Mouse (Mus musculus) hindbrain, embryonic 16.5 days (tissue): ENCODE data around the gene Ckap2l. TPM values are rescaled to one million over a fixed set of nuclear protein-coding genes. Genes with fewer than 3 reads are reported as not detected.

Source experiments
- ATAC-seq: fragments of 200-750 bp; cut with Nextera tagmentation; 2 replicates; pipeline ENCODE4 v1.8.0; 2017; ENCODE audit warnings: moderate TSS enrichment, moderate library complexity
- H3K27ac ChIP-seq: fragments of 300-500 bp; sonication (generic); 2 replicates; pipeline ENCODE4 v1.5.1; 2014; ENCODE audit warnings: low read depth, mild to moderate bottlenecking, control low read depth, low read length, moderate library complexity
- H3K27me3 ChIP-seq: fragments of 300-500 bp; sonication (generic); replicated peaks from 2 replicates; pipeline ENCODE4 v1.6.1; 2014; ENCODE audit warnings: low read length; ENCODE audit not compliant: control insufficient read depth, insufficient read depth
- H3K36me3 ChIP-seq: fragments of 300-500 bp; sonication (generic); 2 replicates; pipeline ENCODE4 v1.6.1; 2014; ENCODE audit warnings: mild to moderate bottlenecking, low read length, moderate library complexity, mixed read lengths; ENCODE audit not compliant: control insufficient read depth, insufficient read depth
- H3K4me1 ChIP-seq: fragments of 300-500 bp; sonication (generic); 2 replicates; pipeline ENCODE4 v1.6.1; 2014; ENCODE audit warnings: low read depth, low read length; ENCODE audit not compliant: control insufficient read depth, insufficient read depth
- H3K4me2 ChIP-seq: fragments of 300-500 bp; sonication (generic); 2 replicates; pipeline ENCODE4 v1.6.1; 2014; ENCODE audit warnings: mild to moderate bottlenecking, low read length, control low read depth, moderate library complexity
- H3K4me3 ChIP-seq: fragments of 300-500 bp; sonication (generic); 2 replicates; pipeline ENCODE4 v1.5.1; 2014; ENCODE audit warnings: mild to moderate bottlenecking, low read length, control low read depth, moderate library complexity
- H3K9ac ChIP-seq: fragments of 300-500 bp; sonication (generic); 2 replicates; pipeline ENCODE4 v1.6.1; 2014; ENCODE audit warnings: low read depth, mild to moderate bottlenecking, control low read depth, low read length, moderate library complexity
- H3K9me3 ChIP-seq: fragments of 300-500 bp; sonication (generic); 2 replicates; pipeline ENCODE4 v1.6.1; 2014; ENCODE audit warnings: mild to moderate bottlenecking, low read length, moderate library complexity; ENCODE audit not compliant: control insufficient read depth
- WGBS: fragments of 180-500 bp; shearing (Covaris S2); extraction: QIAGEN DNeasy Blood & Tissue Kit; methylation state at CpG from one replicate; pipeline ENCODE4 v1.1.7; 2014; 5-methylcytosine and 5-hydroxymethylcytosine counted together
- polyA plus RNA-seq: library from polyadenylated mRNA; unstranded; fragments of >200 nt; fragmentation: Nextera tagmentation; extraction: Ambion mirVana; gene quantifications from 2 replicates; pipeline ENCODE4 v1.2.1, GENCODE M21; 2015

Gene Ckap2l
- polyA plus RNA-seq, 1 experiment from 2014 or later, result 9.7 TPM

GRCm38 (mm10) chr2:129269986-129270385 is 27.0 kb downstream of the Ckap2l start:
- Histone ChIP-seq H3K27ac (no peak overlapping the region), H3K4me2 (no peak overlapping the region), H3K27me3 (no peaks in the 10 kb centered on the region), H3K4me1 (no peaks in the 10 kb centered on the region), H3K4me3 (no peak overlapping the region), H3K9me3 (no peaks in the 10 kb centered on the region; the same call in 1 of the 2 replicates), H3K36me3 (no peaks in the 10 kb centered on the region), H3K9ac (no peak overlapping the region)
- 95% methylated on average over 5 of the region's 5 CpGs for WGBS
- no peak for ATAC-seq

GRCm38 (mm10) chr2:129269161-129269643 is 27.8 kb downstream of the Ckap2l start:
- H3K27me3 ChIP-seq, result no peaks in the 10 kb centered on the region
- H3K36me3 ChIP-seq, result no peaks in the 10 kb centered on the region
- H3K9me3 ChIP-seq, result no peaks in the 10 kb centered on the region; the same call in 1 of the 2 replicates
- no peaks in the 10 kb centered on the region for H3K4me1 ChIP-seq
- 96% methylated on average over 12 of the region's 12 CpGs for WGBS
- no peak overlapping the region for H3K27ac ChIP-seq
- ATAC-seq, result no peak
- no peak overlapping the region for H3K4me3 ChIP-seq
- no peak overlapping the region for H3K4me2 ChIP-seq
- no peak overlapping the region for H3K9ac ChIP-seq

- no peak overlapping the region for H3K4me2 ChIP-seq
- no peaks in the 10 kb centered on the region for H3K4me1 ChIP-seq
- no peaks in the 10 kb centered on the region for H3K27me3 ChIP-seq
- 94% methylated on average over 5 of the region's 5 CpGs for WGBS
- no peaks in the 10 kb centered on the region for H3K36me3 ChIP-seq
- H3K4me3 ChIP-seq, result no peak overlapping the region
- no peak overlapping the region for H3K9ac ChIP-seq
- ATAC-seq, result no peak
- H3K27ac ChIP-seq, result no peak overlapping the region
- H3K9me3 ChIP-seq, result no peaks in the 10 kb centered on the region; the same call in 1 of the 2 replicates
These were observed 29.3 kb downstream of the Ckap2l start for GRCm38 (mm10) chr2:129267738-129268137.

GRCm38 (mm10) chr2:129265316-129265715 is 31.7 kb downstream of the Ckap2l start:
- Histone ChIP-seq H3K27ac (no peak overlapping the region), H3K4me2 (no peak overlapping the region), H3K9ac (no peak overlapping the region), H3K4me1 (no peaks in the 10 kb centered on the region), H3K4me3 (no peak overlapping the region), H3K36me3 (no peaks in the 10 kb centered on the region), H3K27me3 (no peaks in the 10 kb centered on the region), H3K9me3 (no peaks in the 10 kb centered on the region; the same call in 1 of the 2 replicates)
- no peak for ATAC-seq
- 96% methylated on average over 7 of the region's 7 CpGs for WGBS

- H3K4me2 ChIP-seq, result no peak overlapping the region
- no peak overlapping the region for H3K4me3 ChIP-seq
- H3K9ac ChIP-seq, result no peak overlapping the region
- H3K9me3 ChIP-seq, result no peaks in the 10 kb centered on the region; the same call in 1 of the 2 replicates
- no peak overlapping the region for H3K27ac ChIP-seq
- no peaks in the 10 kb centered on the region for H3K4me1 ChIP-seq
- no peak for ATAC-seq
- 68% methylated on average over 5 of the region's 5 CpGs for WGBS
- H3K36me3 ChIP-seq, result no peaks in the 10 kb centered on the region
- H3K27me3 ChIP-seq, result no peaks in the 10 kb centered on the region
These were observed 33.9 kb downstream of the Ckap2l start for GRCm38 (mm10) chr2:129263073-129263472.

- WGBS, result 52% methylated on average over 6 of the region's 6 CpGs
These were observed 35.7 kb downstream of the Ckap2l start for GRCm38 (mm10) chr2:129261151-129261794.

GRCm38 (mm10) chr2:129260646-129261045 is 36.4 kb downstream of the Ckap2l start:
- Histone ChIP-seq H3K4me3 (no peak overlapping the region), H3K4me1 (no peaks in the 10 kb centered on the region), H3K36me3 (no peaks in the 10 kb centered on the region), H3K4me2 (no peak overlapping the region), H3K9me3 (no peaks in the 10 kb centered on the region), H3K9ac (no peak overlapping the region), H3K27ac (no peak overlapping the region), H3K27me3 (no peaks in the 10 kb centered on the region)
- ATAC-seq, result no peak
- 71% methylated on average over 3 of the region's 3 CpGs for WGBS

More at GRCm38 (mm10) chr2:129261151-129261794, 35.7 kb downstream of the Ckap2l start:
- H3K27ac ChIP-seq, result no peak overlapping the region
- H3K9me3 ChIP-seq, result no peaks in the 10 kb centered on the region; the same call in 1 of the 2 replicates
- H3K4me3 ChIP-seq, result no peak overlapping the region
- H3K36me3 ChIP-seq, result no peaks in the 10 kb centered on the region
- H3K4me2 ChIP-seq, result no peak overlapping the region
- no peak overlapping the region for H3K9ac ChIP-seq
- H3K4me1 ChIP-seq, result no peaks in the 10 kb centered on the region
- ATAC-seq, result no peak
- H3K27me3 ChIP-seq, result no peaks in the 10 kb centered on the region

- H3K4me3 ChIP-seq, result no peak overlapping the region
- no peaks in the 10 kb centered on the region for H3K4me1 ChIP-seq
- H3K27ac ChIP-seq, result no peak overlapping the region
- no peak overlapping the region; the same call in 1 of the 2 replicates for H3K9ac ChIP-seq
- peak; percentile 91 for ATAC-seq
- H3K4me2 ChIP-seq, result peak overlapping the region; percentile 28
- no peaks in the 10 kb centered on the region for H3K36me3 ChIP-seq
- no peaks in the 10 kb centered on the region for H3K27me3 ChIP-seq
- H3K9me3 ChIP-seq, result no peaks in the 10 kb centered on the region
- 35% methylated on average over 7 of the region's 7 CpGs for WGBS
These were observed 38.4 kb downstream of the Ckap2l start for GRCm38 (mm10) chr2:129258475-129259211.

- Histone ChIP-seq H3K9me3 (no peaks in the 10 kb centered on the region), H3K4me1 (no peaks in the 10 kb centered on the region), H3K27me3 (no peaks in the 10 kb centered on the region), H3K4me2 (no peak overlapping the region), H3K9ac (no peak overlapping the region), H3K27ac (no peak overlapping the region), H3K4me3 (no peak overlapping the region), H3K36me3 (no peaks in the 10 kb centered on the region)
- WGBS, result 86% methylated on average over 3 of the region's 3 CpGs
- peak; percentile 34; the same call in 1 of the 2 replicates for ATAC-seq
These were observed 39.0 kb downstream of the Ckap2l start for GRCm38 (mm10) chr2:129258056-129258455.
